Mouse (Mus musculus) left cerebral cortex, postnatal 4 days (tissue): ENCODE data around the gene Fryl. TPM values are rescaled to one million over a fixed set of nuclear protein-coding genes. Genes with fewer than 3 reads are reported as not detected.

Experiments used
- DNase-seq: peaks from one replicate; pipeline ENCODE4 v3.0.0-alpha.2; 2022
- intact Hi-C: fragments of 180-260 bp; cut with DNase I; formaldehyde crosslinking; loops from one replicate; pipeline ENCODE4 v1.15.1; 2025
- total RNA-seq, 2 experiments: library from RNA; stranded (reverse); gene quantifications; 2 replicates each; pipeline ENCODE4 v1.2.3; 2021

Gene Fryl
- total RNA-seq, 2 experiments from 2014 or later: 69.6 to 81.4 TPM

DNA sequence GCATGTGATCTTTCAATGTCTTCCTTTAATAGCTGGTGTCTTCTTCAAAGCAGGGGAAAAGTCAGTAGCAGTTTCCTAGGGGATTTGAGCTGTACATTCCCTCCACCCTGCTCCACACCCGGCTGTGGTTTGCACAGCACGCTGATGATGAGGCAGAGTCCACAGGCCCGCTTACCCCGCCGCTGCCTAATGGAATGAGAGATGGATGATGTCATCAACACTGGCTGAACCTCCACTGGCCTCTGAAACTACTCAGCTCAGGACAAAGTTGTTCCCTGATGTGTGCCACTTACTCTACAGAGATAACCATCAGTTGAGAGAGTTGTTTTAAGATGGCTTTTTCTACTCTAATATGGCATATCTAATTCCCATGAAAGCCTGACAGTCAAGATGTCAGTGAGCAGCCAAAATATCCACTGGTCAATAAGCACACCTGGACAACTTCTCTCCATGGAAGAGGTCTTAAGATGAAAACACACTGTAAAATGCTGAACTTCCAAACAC is 87.6 kb downstream of the Fryl start:
- intact Hi-C loops: no loop called here
- DNase-seq: no peak

DNA sequence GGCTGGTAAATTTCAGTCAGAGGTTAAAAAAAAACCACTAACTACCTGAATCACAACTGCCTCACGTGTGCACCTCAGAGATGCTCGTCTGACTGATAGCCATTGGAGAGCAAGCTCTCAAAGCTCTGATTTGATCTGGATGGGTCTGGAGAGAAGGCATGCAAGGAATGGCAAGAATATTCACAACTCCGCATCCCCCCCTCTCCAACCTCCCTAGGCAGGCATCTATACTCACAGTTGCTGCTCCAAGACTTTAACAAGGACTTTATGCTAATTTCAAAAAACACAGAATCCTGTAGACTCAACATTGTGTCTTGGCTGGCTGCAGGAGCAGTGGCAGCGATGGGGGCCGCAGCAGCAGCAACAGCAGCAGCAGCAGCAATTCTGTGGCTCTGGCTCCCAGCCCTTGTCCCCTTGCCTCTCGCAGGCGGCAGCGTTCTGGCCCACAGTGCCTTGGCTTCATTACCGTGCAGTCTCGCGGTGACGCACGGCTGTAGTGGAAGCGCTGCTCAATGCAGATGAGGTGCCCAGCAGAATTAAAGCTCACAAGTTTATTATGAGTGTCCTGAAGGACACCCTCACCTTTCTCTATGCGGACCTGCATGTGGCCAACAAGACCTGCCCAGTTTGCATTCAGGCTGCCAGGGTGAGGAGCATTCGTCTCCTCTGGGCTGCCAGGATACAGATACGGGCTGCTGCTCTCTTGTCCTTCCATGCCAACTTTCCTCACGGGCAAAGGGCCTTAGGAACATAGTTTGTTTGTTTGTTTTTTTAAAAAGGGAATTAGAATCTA is 88.2 kb downstream of the Fryl start:
- DNase-seq: peak; percentile 58
- intact Hi-C loops: no loop called here

DNA sequence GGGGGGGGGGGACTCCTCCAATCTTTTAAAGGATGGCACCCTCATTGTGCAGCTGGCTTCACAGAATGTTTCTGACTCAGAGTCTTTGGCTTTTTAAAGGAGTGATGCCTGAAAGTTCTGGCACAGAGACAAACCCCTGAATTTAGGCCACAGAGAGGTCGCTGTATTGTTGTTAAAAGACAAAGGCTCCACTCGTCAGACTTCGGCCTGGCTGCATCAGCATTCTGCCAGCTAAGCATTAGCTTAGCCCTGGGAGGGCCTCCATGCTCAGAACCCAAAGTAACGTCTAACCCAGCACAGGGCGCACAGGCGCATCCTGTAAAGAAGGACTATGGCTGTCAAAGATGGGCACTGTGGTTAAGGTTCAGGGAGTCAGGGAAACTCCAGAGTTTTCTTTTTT is 92.4 kb downstream of the Fryl start:
- intact Hi-C loops: no loop called here
- no peak for DNase-seq

DNA sequence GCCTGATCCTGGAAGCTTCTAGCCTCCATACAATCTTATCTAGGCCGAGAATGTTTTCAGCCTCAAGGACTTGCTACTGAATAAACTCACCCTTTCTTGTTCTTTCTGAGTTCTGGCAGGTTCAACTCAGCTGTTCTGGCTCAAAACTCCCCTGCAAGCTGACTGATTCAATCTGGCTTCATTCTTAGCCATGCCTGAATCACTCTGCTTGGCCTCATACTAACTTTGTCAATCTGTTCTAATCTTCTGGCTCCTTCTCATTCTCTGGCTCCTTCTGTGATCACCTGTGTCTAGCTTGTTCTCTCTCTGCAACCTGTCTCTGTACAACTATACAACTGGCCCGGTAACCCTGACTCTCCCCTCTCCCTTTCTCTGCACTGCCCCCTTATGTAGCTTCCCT is 93.9 kb downstream of the Fryl start:
- intact Hi-C loops: no loop called here
- DNase-seq: no peak

DNA sequence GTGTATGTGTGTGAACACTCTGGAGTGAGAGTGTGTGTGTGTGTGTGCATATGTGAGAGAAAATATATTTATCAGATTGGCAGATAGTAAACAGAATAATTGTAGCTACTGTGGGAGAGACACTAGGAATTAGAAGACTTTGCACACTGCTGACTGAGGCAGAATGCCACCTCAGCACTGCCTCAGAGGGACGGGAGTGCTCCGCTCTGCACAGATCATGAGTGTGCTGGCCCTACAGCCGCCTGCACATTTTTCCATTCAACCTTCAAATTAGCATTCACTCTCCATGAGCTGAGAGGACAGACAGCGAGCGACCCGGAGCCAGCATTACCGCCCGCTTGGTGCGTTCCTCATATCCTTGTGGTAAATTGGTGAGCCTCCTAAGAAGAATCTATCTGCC is 96.0 kb downstream of the Fryl start:
- intact Hi-C loops: no loop called here
- DNase-seq: no peak

DNA sequence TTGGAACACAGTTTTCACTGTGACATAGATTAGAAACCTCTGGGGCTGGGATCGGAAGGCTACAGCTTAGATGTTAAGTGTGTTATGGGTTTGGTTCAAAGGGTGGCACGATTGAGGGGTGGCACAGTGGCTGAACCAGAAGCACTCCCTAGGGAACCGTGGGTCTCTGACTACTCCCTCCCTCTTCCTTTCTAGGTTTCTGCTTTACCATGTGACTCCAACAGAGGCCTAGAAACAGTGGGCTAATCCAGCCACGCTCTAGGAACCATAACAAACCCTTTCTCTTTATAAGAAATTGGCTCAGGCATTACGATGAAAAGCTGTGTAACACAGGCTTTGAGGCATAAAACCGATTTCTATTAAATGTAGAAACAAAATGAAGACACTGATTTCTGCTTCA is 98.9 kb downstream of the Fryl start:
- intact Hi-C loops: no loop called here
- DNase-seq: no peak

DNA sequence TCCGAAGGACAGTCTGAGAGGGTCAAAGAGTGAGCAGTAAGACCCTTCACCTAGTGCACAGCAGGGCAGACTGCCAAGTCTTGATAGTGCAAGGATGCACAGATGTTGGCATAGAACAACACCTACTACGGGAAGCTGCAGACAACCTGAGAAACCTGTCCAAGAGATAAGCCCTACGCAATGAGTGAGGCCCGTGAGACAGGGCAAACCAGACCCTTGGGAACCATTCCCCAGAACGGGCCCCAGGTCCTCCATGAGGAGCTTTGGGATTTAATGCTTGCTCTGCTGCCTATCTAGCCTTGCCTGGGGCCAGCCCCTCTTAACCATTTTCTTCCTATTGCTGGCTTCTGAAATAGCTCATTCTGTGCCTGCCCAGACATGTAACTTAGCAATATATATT is 99.4 kb downstream of the Fryl start:
- intact Hi-C loops: no loop called here
- DNase-seq: no peak

DNA sequence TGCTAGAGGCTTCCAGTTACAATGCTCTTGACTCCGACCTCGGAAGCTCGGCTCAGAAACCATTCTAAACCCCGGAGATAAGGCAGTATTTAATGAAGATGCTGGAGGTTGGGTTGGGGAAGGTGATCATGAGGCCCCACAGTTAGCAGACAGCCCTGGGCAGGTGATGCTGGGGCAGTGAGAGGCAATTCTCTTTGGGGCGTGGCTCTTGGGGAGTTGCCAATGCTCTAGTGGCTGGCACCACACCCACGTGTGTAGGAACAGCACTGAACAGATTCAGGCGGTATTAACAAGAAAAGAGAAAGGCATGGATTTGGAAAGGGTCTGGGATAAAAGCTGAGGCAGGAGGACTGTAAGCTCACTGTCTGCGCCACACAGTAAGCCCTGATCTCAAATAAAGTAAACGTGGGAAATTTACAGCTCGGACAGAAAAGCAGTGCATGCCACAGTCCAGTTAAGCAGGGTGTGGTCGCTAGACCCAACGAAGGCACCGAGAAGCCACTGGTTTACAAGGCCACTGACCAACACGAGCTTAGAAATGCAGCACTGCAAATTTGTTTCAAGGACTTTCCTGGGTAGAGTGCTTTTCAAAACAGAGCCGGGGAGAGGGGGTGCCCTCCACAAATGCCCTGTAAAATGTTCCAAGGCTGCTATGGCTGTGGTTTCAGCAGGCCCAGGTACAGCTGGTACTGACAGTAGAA is 100.0 kb downstream of the Fryl start:
- intact Hi-C loops: no loop called here
- DNase-seq: no peak

DNA sequence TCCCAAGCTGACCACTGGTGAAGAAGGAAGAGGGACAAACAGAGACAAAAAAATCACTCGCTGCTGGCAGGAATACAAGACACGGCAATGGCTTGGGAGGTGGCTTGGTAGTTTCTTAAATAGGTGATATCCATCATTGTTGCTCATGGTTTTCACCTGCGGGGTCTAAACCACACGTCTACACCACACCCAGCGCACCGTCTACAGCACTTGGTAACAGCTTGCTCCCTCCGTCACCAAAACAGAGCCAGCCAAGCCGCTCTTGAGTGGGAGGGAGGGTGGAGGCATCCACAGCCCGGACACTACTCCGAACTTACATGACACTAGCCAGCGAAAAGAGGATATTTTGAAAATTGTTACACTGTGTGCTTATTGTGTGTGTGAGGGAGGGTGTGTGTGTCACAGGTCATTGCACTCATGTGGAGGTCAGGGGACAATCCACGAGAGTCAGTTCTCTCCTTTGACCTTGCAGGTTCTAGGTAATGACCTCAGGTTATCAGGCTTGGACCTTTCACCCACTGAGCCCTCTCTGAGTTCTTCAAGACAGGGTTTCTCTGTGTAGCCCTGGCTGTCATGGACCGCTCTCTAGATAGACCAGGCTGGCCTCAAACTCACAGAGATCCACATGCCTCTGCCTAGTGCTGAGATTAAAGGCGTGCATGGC is 102.5 kb downstream of the Fryl start:
- DNase-seq: no peak
- intact Hi-C loops: no loop called here

DNA sequence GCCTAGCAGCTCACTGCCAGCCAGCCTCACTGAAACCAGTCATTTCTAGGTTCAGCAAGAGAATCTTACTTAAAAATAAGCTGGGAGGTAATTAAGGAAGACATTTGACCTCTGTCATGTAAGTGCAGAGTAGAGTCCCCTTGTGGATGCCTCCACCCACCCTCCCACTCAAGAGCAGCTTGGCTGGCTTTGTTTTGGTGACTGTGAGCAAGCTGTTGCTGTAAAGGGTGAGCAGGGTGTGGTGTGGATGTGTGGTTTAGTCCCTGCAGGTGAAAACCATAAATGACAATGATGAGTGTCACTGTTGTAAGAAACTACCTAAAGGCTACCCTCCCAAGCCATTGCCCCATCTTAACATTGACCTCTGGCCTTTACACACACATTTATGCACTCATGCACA is 104.2 kb downstream of the Fryl start:
- intact Hi-C loops: no loop called here
- DNase-seq: no peak

DNA sequence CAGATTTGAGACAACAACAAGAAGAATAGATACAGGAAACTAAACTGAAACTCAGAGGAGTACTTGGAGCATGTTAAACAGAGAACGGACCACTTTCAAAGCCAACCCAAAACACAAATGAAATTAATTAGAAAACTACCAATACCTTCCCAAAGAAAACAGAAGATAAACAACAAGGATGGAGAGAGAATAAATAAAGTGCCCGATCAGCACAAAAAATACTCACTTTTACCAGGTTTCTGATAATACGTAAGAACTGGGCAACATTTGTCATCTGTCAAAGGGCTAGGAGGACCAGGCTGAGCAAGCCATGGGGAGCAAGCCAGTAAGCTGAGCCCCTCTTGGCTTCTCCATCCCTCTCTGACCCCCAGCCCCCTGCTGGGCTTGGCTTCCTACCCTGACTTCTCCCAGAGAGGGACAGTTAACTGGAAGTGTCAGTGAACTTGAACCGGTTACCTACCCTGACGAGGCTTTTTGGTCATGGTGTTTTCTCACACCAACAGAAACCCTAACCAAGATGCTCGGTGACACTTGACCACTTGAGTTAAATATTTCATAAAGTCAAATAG is 105.5 kb downstream of the Fryl start:
- DNase-seq: peak; percentile 69
- intact Hi-C loops: no loop called here

DNA sequence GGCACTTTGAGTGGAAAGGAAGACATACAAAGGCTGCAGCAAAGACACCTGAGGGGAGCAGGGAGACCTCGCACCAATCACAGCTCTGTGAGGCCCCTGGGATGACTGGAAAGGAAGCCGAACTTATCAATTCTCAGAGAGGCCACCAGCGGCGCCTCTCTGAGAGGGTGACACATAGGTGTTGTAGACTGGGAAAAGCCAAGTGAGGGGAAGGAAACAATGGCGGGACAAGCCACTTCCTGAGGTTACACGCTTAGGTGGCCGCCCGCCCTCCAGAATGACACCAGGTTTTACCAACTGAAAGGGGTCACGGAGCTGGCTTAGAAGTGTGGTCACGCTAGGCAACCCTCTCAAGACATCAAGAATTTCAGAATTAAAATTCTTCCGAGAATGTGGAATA is 111.4 kb downstream of the Fryl start:
- intact Hi-C loops: no loop called here
- no peak for DNase-seq

DNA sequence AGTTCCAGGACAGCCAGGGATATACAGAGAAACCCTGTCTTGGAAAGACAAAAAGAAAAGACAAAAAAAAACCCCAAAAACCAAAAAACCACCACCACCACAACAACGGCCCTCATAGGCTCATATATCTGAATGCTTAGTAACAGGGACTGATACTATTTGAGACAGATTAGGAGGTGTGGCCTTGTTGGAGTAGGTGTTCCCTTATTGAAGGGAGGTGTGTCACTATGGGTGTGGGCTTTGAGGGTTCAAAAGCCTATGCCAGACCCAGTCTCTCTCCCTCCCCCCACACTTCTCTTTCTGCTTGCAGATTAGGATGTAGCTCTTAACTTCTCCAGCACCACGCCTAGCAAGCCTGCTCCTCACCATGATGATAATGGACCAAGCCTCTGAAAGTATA is 114.7 kb downstream of the Fryl start:
- intact Hi-C loops: no loop called here
- DNase-seq: no peak

DNA sequence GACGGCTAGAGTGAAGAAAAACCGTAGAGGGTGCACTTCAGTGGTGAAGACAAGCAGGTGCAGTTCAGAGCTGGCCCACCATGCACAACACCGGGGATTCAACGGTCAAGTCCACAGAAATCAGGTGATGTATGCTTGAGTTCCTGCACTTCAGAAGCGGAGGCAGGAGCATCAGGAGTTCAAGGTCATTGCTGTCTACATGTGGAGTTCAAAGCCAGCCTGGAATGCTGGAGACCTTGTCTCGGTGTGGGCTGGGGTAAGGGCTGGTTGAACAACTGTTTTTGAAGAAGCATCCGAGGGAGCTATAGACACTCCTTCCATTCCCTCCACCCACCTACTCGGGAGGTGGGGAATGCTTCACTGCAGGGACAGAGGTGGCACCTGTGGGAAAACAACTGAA is 115.3 kb downstream of the Fryl start:
- intact Hi-C loops: no loop called here

DNA sequence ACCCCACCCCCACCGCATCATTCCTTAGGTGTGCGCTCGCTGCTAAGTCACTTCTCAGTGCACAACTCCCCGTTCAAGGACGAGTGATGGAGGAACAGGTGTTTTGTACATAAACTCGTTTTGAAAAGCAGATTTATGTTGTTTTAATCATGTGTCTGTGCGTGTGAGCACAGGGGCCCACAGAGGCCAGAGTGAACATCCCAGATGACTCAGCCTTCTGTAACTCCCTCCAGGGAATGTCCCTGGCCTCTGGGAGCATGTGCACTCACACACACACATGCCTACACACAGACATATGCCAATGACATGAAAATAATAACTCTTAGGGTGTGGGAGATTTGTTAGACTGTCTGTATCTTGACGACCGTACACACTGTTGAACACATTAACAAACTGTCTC is 118.9 kb downstream of the Fryl start:
- intact Hi-C loops: no loop called here
- no peak for DNase-seq

More for the DNA sequence above, 115.3 kb downstream of the Fryl start:
- DNase-seq: no peak

DNA sequence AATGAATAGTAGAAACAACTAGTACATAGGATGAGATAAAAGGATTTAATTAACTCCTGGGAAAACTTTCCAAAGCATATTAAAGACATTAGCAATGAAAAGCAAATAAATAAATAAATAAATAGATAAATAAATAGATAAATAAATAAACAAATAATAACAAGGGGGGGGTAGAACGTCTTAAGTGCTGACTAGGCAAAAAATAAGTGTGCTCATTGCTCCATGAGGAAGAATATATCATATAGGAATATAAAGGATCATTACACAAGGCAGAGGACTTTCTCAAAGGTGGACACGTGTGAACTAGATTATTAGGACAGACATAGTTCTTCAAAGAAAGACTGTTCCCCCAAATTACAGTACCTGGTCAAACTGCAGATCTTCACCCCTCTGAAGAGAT is 120.5 kb downstream of the Fryl start:
- intact Hi-C loops: no loop called here
- DNase-seq: no peak

DNA sequence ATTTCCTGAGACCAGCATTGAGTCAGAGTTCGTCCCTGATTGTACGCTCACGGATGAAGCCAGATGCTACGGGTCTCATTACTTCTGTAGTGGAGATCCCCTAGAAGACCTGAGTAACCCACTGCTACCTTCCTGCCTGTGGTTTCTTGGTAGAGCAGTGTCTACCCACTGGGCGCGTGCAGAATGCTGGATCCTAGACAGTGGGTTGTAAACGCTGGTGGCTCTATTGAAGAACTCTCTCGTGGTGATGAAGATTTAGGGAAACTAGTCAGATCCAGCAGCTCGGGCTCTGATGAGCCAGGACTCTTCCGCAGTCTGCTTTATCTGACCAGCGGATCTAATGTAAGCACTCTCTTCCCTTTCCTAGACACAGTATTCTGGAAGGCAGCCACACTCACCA is 121.3 kb downstream of the Fryl start:
- DNase-seq: no peak
- intact Hi-C loops: no loop called here

DNA sequence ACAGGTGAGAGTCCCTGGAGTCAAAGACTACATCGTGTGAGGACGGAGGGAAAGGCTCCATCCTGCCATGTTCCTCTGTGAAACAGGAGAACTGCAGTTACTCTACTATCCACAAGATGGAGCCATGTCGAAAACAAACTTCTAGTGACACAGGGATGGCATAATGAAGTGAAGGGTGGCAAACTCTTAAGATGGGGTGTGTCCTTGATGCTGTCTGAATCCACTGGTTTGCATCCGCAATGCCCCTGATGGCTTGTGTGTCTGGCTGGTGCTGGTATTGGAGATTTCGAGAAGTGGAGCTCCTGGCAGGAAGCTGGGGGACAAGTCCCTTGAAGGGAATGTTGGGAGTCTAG is 122.6 kb downstream of the Fryl start:
- intact Hi-C loops: loop anchor here (5.0 kb wide), 2 partner anchors 123 to 163 kb away; partner anchors contain the start of gene Fryl
- DNase-seq: peak; percentile 9

DNA sequence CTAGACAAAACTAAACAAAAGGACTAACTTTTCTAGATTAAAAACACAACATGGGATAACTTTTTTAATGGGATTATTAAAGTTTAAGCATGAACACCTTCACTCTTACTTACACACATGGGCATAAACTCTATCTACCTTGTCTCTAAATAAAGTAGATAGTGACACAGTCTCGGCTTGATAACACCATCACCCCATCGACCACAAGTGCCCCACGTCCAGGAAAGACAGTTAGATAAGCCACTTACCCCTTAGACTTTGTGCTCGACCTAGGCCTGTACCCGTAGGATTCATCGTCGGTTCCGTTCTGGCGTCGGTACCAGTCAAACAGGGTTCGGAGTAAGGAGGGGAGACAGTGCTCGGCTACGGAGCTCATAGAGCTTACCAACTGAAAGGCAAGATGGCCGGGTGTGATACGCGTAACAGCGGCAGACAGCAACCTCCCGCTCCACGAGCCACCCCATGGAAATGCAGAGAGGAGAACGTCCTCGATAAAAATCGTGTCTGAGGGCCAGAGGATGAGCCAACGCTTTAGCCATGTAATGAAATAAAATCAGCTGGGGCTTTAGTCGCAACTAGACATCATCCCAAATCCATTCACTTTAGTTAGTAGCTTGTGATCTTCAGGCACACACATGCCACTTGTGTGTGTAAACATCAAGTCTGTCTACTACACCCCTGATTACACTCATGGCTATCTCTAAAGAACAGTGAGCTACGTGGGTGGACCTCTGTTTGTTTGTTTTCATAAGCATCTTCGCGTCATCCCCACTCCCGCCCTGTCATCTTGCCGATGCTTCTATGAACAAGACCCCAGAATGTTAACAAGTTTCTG is 123.2 kb downstream of the Fryl start:
- intact Hi-C loops: loop anchor here (5.0 kb wide), 2 partner anchors 124 to 164 kb away; partner anchors contain the start of gene Fryl
- DNase-seq: no peak

DNA sequence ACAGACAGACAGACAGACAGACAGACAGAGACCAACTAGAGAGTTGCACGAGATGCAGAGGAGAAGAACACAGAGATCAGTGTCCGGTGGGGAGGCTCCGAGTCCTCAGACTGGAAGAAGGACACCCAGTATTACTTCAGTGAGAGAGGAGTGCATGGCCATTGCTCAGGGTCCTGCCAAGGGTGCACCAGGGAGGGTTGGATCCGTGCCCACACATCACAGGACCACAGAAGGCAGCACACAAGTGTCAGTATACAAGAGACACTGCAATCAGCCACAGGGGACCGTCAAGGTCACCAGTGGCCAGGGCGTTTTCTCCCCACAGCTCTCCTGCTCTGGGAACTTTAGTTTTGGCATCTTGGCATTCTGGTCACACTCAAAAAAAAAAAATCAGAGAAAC is 125.4 kb downstream of the Fryl start:
- DNase-seq: peak; percentile 63
- intact Hi-C loops: loop anchor here (5.0 kb wide), 2 partner anchors 126 to 166 kb away; partner anchors contain the start of gene Fryl
